Mouse (Mus musculus) heart, postnatal 0 days (tissue): Measurements from ENCODE around the gene Gm19345. TPM values are rescaled to one million over a fixed set of nuclear protein-coding genes. Genes with fewer than 3 reads are reported as not detected.
A peak's percentile ranks its signal among the peaks of the same experiment; 100 is the strongest.

Source experiments
- ATAC-seq: fragments of 200-750 bp; cut with Nextera tagmentation; 2 replicates; pipeline ENCODE4 v1.8.0; 2017; ENCODE audit warnings: low read depth, moderate number of reproducible peaks, moderate library complexity; ENCODE audit not compliant: insufficient read depth
- DNase-seq: peaks from one replicate; pipeline ENCODE4 v3.0.0-alpha.2; 2016; ENCODE audit warnings: low spot score
- H3K27ac ChIP-seq: fragments of 300-500 bp; sonication (generic); 2 replicates; pipeline ENCODE4 v1.5.1; 2014; ENCODE audit warnings: low read depth, mild to moderate bottlenecking
- H3K27me3 ChIP-seq: fragments of 300-500 bp; sonication (generic); 2 replicates; pipeline ENCODE4 v1.6.1; 2014; ENCODE audit warnings: low read length, mixed read lengths; ENCODE audit not compliant: control insufficient read depth, insufficient read depth
- H3K36me3 ChIP-seq: fragments of 300-500 bp; sonication (generic); replicated peaks from 2 replicates; pipeline ENCODE4 v1.6.1; 2014; ENCODE audit warnings: low read length, mixed read lengths; ENCODE audit not compliant: control insufficient read depth, insufficient read depth
- H3K4me1 ChIP-seq: fragments of 300-500 bp; sonication (generic); 2 replicates; pipeline ENCODE4 v1.6.1; 2014; ENCODE audit warnings: antibody characterized with exemption; ENCODE audit not compliant: control insufficient read depth, insufficient read depth
- H3K4me2 ChIP-seq: fragments of 300-500 bp; sonication (generic); 2 replicates; pipeline ENCODE4 v1.6.1; 2014; ENCODE audit warnings: low read depth, mild to moderate bottlenecking, low read length, moderate library complexity
- H3K4me3 ChIP-seq: fragments of 300-500 bp; sonication (generic); 2 replicates; pipeline ENCODE4 v1.5.1; 2014; ENCODE audit warnings: low read depth, low read length
- H3K9ac ChIP-seq: fragments of 300-500 bp; sonication (generic); replicated peaks from 2 replicates; pipeline ENCODE4 v1.6.1; 2014; ENCODE audit warnings: low read depth, low read length, mixed read lengths
- H3K9me3 ChIP-seq: fragments of 300-500 bp; sonication (generic); replicated peaks from 2 replicates; pipeline ENCODE4 v1.6.1; 2016; ENCODE audit warnings: low read length; ENCODE audit not compliant: control insufficient read depth
- CTCF ChIP-seq: IDR thresholded peaks from 2 replicates; pipeline ENCODE4 v1.5.1; 2016; ENCODE audit warnings: antibody characterized with exemption, control low read depth, low read depth
- EP300 ChIP-seq: IDR thresholded peaks from 2 replicates; pipeline ENCODE4 v1.6.1; 2016; ENCODE audit warnings: antibody characterized with exemption, low read depth
- WGBS: fragments of 180-500 bp; shearing (Covaris S2); extraction: QIAGEN DNeasy Blood & Tissue Kit; methylation state at CpG from one replicate; pipeline ENCODE4 v1.1.7; 2014; 5-methylcytosine and 5-hydroxymethylcytosine counted together
- polyA plus RNA-seq: library from polyadenylated mRNA; unstranded; fragments of >200 nt; fragmentation: Nextera tagmentation; extraction: Ambion mirVana; gene quantifications from 2 replicates; pipeline ENCODE4 v1.2.1, GENCODE M21; 2015
- total RNA-seq: library from RNA; depleted of rRNA; stranded (reverse); fragments of >200 nt; gene quantifications from 2 replicates; pipeline ENCODE4 v1.2.3, GENCODE M21; 2014; ENCODE audit warnings: low replicate concordance

The Gm19345 gene
- total and polyA plus RNA-seq, 2 experiments from 2014 or later = not detected

- H3K4me2 ChIP-seq = no peak overlapping the region
- no peak overlapping the region for H3K4me3 ChIP-seq
- H3K9ac ChIP-seq = no peak overlapping the region
- DNase-seq (no peak), ATAC-seq (no peak)
- H3K36me3 ChIP-seq = no peaks in the 10 kb centered on the region
- no peaks in the 10 kb centered on the region for H3K9me3 ChIP-seq
- H3K4me1 ChIP-seq = peaks cover 14% of the 10 kb centered on the region; the same call in 1 of the 2 replicates
- H3K27me3 ChIP-seq = no peaks in the 10 kb centered on the region
- TF ChIP-seq CTCF = no peak
- no peak for TF ChIP-seq EP300
- WGBS = 76% methylated on average over 16 of the region's 16 CpGs
- no peak overlapping the region for H3K27ac ChIP-seq
Observed at GRCm38 (mm10) chr7:19867751-19868399, 16.1 kb downstream of the Gm19345 start.

- no peak for DNase-seq
- ATAC-seq = no peak
Observed at GRCm38 (mm10) chr7:19871137-19871621, 19.4 kb downstream of the Gm19345 start.

GRCm38 (mm10) chr7:19871943-19872601 lies 20.3 kb downstream of the Gm19345 start:
- H3K9ac ChIP-seq = no peak overlapping the region
- no peaks in the 10 kb centered on the region for H3K36me3 ChIP-seq
- no peaks in the 10 kb centered on the region for H3K27me3 ChIP-seq
- DNase-seq = no peak
- ATAC-seq = peak; percentile 31; the same call in 1 of the 2 replicates
- 0 out of 2 replicates have a peak, but pooled peaks cover 6% of the 10 kb centered on the region for H3K4me1 ChIP-seq
- H3K4me2 ChIP-seq = no peak overlapping the region
- H3K27ac ChIP-seq = no peak overlapping the region
- no peak for TF ChIP-seq EP300
- peak; percentile 56 for TF ChIP-seq CTCF
- H3K9me3 ChIP-seq = no peaks in the 10 kb centered on the region
- no peak overlapping the region for H3K4me3 ChIP-seq
- WGBS = 23% methylated on average over 5 of the region's 5 CpGs

More at GRCm38 (mm10) chr7:19871137-19871621, 19.4 kb downstream of the Gm19345 start:
- 47% methylated on average over 10 of the region's 10 CpGs for WGBS
- H3K27me3 ChIP-seq = no peaks in the 10 kb centered on the region
- no peaks in the 10 kb centered on the region for H3K9me3 ChIP-seq
- H3K4me1 ChIP-seq = peaks cover 10% of the 10 kb centered on the region; the same call in 1 of the 2 replicates
- no peak for TF ChIP-seq EP300
- no peak for TF ChIP-seq CTCF
- no peak overlapping the region for H3K4me2 ChIP-seq
- H3K4me3 ChIP-seq = no peak overlapping the region
- H3K36me3 ChIP-seq = no peaks in the 10 kb centered on the region
- no peak overlapping the region for H3K9ac ChIP-seq
- H3K27ac ChIP-seq = peak overlapping the region; percentile 35

GRCm38 (mm10) chr7:19875948-19876682 lies 24.3 kb downstream of the Gm19345 start:
- H3K4me3 ChIP-seq = no peak overlapping the region
- no peak overlapping the region for H3K4me2 ChIP-seq
- peak; percentile 39; the same call in 1 of the 2 replicates for ATAC-seq
- 33% methylated on average over 13 of the region's 13 CpGs for WGBS
- H3K9ac ChIP-seq = no peak overlapping the region
- H3K27me3 ChIP-seq = no peaks in the 10 kb centered on the region
- TF ChIP-seq EP300 (no peak), CTCF (peak; percentile 80)
- no peak overlapping the region for H3K27ac ChIP-seq
- H3K36me3 ChIP-seq = no peaks in the 10 kb centered on the region
- 0 out of 2 replicates have a peak, but pooled peaks cover 4% of the 10 kb centered on the region for H3K4me1 ChIP-seq
- DNase-seq = peak; percentile 33
- H3K9me3 ChIP-seq = no peaks in the 10 kb centered on the region

- Histone ChIP-seq H3K9ac (no peak overlapping the region), H3K36me3 (no peaks in the 10 kb centered on the region), H3K27ac (no peak overlapping the region), H3K4me1 (no peaks in the 10 kb centered on the region), H3K27me3 (no peaks in the 10 kb centered on the region), H3K4me2 (no peak overlapping the region), H3K9me3 (no peaks in the 10 kb centered on the region), H3K4me3 (no peak overlapping the region)
- DNase-seq = no peak
- TF ChIP-seq EP300 (no peak), CTCF (no peak)
- 39% methylated on average over 14 of the region's 14 CpGs for WGBS
- ATAC-seq = no peak
Observed at GRCm38 (mm10) chr7:19876781-19877425, 25.1 kb downstream of the Gm19345 start.
